Mouse (Mus musculus): Measurements from ENCODE around the gene Gm15217.

DNA sequence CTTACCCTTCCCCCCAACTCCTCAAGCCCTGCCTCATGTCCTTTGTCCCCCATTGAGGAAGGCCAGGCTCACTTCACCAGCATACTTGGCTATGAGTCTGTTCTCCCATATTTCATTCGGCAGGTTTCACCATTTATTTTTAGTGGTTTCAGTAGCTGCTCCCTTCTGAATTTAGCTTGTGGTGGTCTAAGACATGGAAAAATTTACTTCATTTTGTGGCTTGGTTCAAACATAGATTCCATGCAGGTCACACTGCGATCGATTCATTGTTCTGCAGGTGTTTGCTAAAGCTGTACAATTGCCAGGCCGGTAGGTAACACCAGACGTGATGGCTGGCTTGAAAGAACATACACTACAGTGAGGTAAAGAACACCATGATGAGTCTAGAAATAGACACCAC, 51.0 kb downstream of the Gm15217 start:
- TF ChIP-seq EP300 (optimal IDR thresholded peaks at IDR 0.05) (no peak), CTCF (IDR thresholded peaks at IDR 0.05; ENCODE audit: low read depth) (no peak)

All from stomach, postnatal 0 days (tissue).